Mouse (Mus musculus) MEL (cell line): Measurements from ENCODE around the gene Gm5108. TPM values are rescaled to one million over a fixed set of nuclear protein-coding genes. Genes with fewer than 3 reads are reported as not detected.

Experiments
- DNase-seq: peaks from one replicate; pipeline ENCODE4 v3.0.0; 2011; ENCODE audit warnings: low read depth, low spot score
- H3K27ac ChIP-seq: 2 replicates; pipeline ENCODE4 v1.5.1; 2012; ENCODE audit warnings: low read depth, mild to moderate bottlenecking, control low read depth, low read length, moderate library complexity; ENCODE audit not compliant: control insufficient read depth
- H3K27me3 ChIP-seq, 2 experiments: fragments of 150-350 bp in 1 of 2; sonication (generic) in 1 of 2; 2 replicates each; pipeline ENCODE4 v1.6.1; 2012; ENCODE audit warnings: low read length in 2 of 2, mild to moderate bottlenecking in 2 of 2, improper control_type of control experiment in 1 of 2, moderate library complexity in 1 of 2; ENCODE audit not compliant: insufficient read depth in 2 of 2, control insufficient read depth in 1 of 2
- H3K36me3 ChIP-seq, 2 experiments: 2 replicates each; pipeline ENCODE4 v1.6.1; 2012 to 2014; ENCODE audit warnings: low read length in 2 of 2, improper control_type of control experiment in 1 of 2, inconsistent platforms in 1 of 2, mild to moderate bottlenecking in 1 of 2; ENCODE audit not compliant: insufficient read depth in 2 of 2, control insufficient read depth in 1 of 2
- H3K4me1 ChIP-seq, 2 experiments: fragments of 150-350 bp in 1 of 2; sonication (generic) in 1 of 2; 2 replicates each; pipeline ENCODE4 v1.6.1; 2012; ENCODE audit warnings: low read length in 2 of 2, improper control_type of control experiment in 1 of 2, mild to moderate bottlenecking in 1 of 2; ENCODE audit not compliant: insufficient read depth in 2 of 2, control insufficient read depth in 1 of 2
- H3K4me3 ChIP-seq, 2 experiments: fragments of 150-350 bp in 1 of 2; sonication (generic) in 1 of 2; 2 replicates each; pipeline ENCODE4 v1.5.1; 2012; ENCODE audit warnings: low read depth in 2 of 2, low read length in 2 of 2, mild to moderate bottlenecking in 2 of 2, moderate library complexity in 2 of 2, control low read depth in 1 of 2, improper control_type of control experiment in 1 of 2; ENCODE audit not compliant: control insufficient read depth in 1 of 2, insufficient read depth in 1 of 2
- H3K79me2 ChIP-seq: 2 replicates; pipeline ENCODE4 v1.6.1; 2012; ENCODE audit warnings: mild to moderate bottlenecking, low read length, moderate library complexity; ENCODE audit not compliant: control insufficient read depth, poor library complexity, insufficient read depth
- H3K9ac ChIP-seq: 2 replicates; pipeline ENCODE4 v1.6.1; 2012; ENCODE audit warnings: low read depth, mild to moderate bottlenecking, control low read depth, low read length, moderate library complexity; ENCODE audit not compliant: control insufficient read depth, poor library complexity, severe bottlenecking
- H3K9me3 ChIP-seq: fragments of 150-350 bp; sonication (generic); replicated peaks from 2 replicates; pipeline ENCODE4 v1.6.1; 2012; ENCODE audit warnings: mild to moderate bottlenecking, low read length, improper control_type of control experiment, moderate library complexity; ENCODE audit not compliant: insufficient read depth
- BHLHE40 ChIP-seq: IDR thresholded peaks from 2 replicates; pipeline ENCODE4 v1.6.1; 2012; ENCODE audit warnings: low read depth, mild to moderate bottlenecking, inconsistent platforms, low read length, improper control_type of control experiment, borderline replicate concordance
- CHD1 ChIP-seq: IDR thresholded peaks from 2 replicates; pipeline ENCODE4 v1.6.1; 2012; ENCODE audit warnings: low read depth, mild to moderate bottlenecking, inconsistent platforms, low read length, improper control_type of control experiment
- CHD2 ChIP-seq: IDR thresholded peaks from 2 replicates; pipeline ENCODE4 v1.6.1; 2011; ENCODE audit warnings: low read length, improper control_type of control experiment
- CTCF ChIP-seq, 3 experiments: IDR thresholded peaks in 2 of 3; conservative IDR thresholded peaks in 1 of 3; 2 replicates each; pipeline ENCODE4 v1.5.1; 2011 to 2012; ENCODE audit warnings: low read length in 3 of 3, low read depth in 2 of 3, mild to moderate bottlenecking in 2 of 3, improper control_type of control experiment in 1 of 3, inconsistent platforms in 1 of 3, mixed read lengths in 1 of 3, moderate library complexity in 1 of 3; ENCODE audit not compliant: control insufficient read depth in 1 of 3, insufficient read depth in 1 of 3, poor library complexity in 1 of 3, severe bottlenecking in 1 of 3
- E2F4 ChIP-seq: IDR thresholded peaks from 2 replicates; pipeline ENCODE4 v1.6.1; 2011; ENCODE audit warnings: low read depth, low read length, improper control_type of control experiment, borderline replicate concordance
- ELF1 ChIP-seq: IDR thresholded peaks from 2 replicates; pipeline ENCODE4 v1.6.1; 2014; ENCODE audit warnings: low read depth, mild to moderate bottlenecking, inconsistent platforms, low read length, improper control_type of control experiment, moderate library complexity
- EP300 ChIP-seq, 2 experiments: IDR thresholded peaks; 2 replicates each; pipeline ENCODE4 v1.6.1; 2011; ENCODE audit warnings: improper control_type of control experiment in 2 of 2, low read length in 2 of 2, low read depth in 1 of 2, mild to moderate bottlenecking in 1 of 2
- ETS1 ChIP-seq: IDR thresholded peaks from 2 replicates; pipeline ENCODE4 v1.6.1; 2012; ENCODE audit warnings: low read depth, mild to moderate bottlenecking, inconsistent platforms, low read length, improper control_type of control experiment, moderate library complexity
- GATA1 ChIP-seq: IDR thresholded peaks from 2 replicates; pipeline ENCODE4 v1.6.1; 2011; ENCODE audit warnings: low read depth, low read length, improper control_type of control experiment
- KAT2A ChIP-seq: conservative IDR thresholded peaks from 2 replicates; pipeline ENCODE4 v1.6.1; 2012; ENCODE audit warnings: low read depth, low read length, improper control_type of control experiment, inconsistent platforms
- MAFK ChIP-seq: IDR thresholded peaks from 2 replicates; pipeline ENCODE4 v1.6.1; 2011; ENCODE audit warnings: low read depth, mild to moderate bottlenecking, low read length, improper control_type of control experiment, borderline replicate concordance
- MAX ChIP-seq: IDR thresholded peaks from 2 replicates; pipeline ENCODE4 v1.6.1; 2011; ENCODE audit warnings: low read length, improper control_type of control experiment
- MAZ ChIP-seq: IDR thresholded peaks from 2 replicates; pipeline ENCODE4 v1.6.1; 2012; ENCODE audit warnings: low read depth, mild to moderate bottlenecking, inconsistent platforms, low read length, improper control_type of control experiment
- MEF2A ChIP-seq: IDR thresholded peaks from 2 replicates; pipeline ENCODE4 v1.6.1; 2014; ENCODE audit warnings: low read depth, mild to moderate bottlenecking, inconsistent platforms, low read length, improper control_type of control experiment; ENCODE audit not compliant: poor library complexity, insufficient replicate concordance, severe bottlenecking; ENCODE audit errors: extremely low read depth
- MXI1 ChIP-seq: IDR thresholded peaks from 2 replicates; pipeline ENCODE4 v1.6.1; 2011; ENCODE audit warnings: mild to moderate bottlenecking, low read depth, low read length, improper control_type of control experiment
- MYB ChIP-seq: IDR thresholded peaks from 2 replicates; pipeline ENCODE4 v1.6.1; 2011; ENCODE audit warnings: mild to moderate bottlenecking, low read depth, low read length, improper control_type of control experiment
- MYC ChIP-seq: IDR thresholded peaks from 2 replicates; pipeline ENCODE4 v1.6.1; 2011; ENCODE audit warnings: low read depth, mild to moderate bottlenecking, low read length, improper control_type of control experiment, moderate library complexity
- NELFE ChIP-seq: IDR thresholded peaks from 2 replicates; pipeline ENCODE4 v1.6.1; 2011; ENCODE audit warnings: low read depth, low read length, improper control_type of control experiment
- POLR2A ChIP-seq, 2 experiments: IDR thresholded peaks; 2 replicates each; pipeline ENCODE4 v1.6.1; 2011 to 2012; ENCODE audit warnings: low read length in 2 of 2, mild to moderate bottlenecking in 2 of 2, control low read depth in 1 of 2, improper control_type of control experiment in 1 of 2, low read depth in 1 of 2, moderate library complexity in 1 of 2; ENCODE audit not compliant: control insufficient read depth in 1 of 2, insufficient read depth in 1 of 2, poor library complexity in 1 of 2
- RAD21 ChIP-seq: IDR thresholded peaks from 2 replicates; pipeline ENCODE4 v1.6.1; 2011; ENCODE audit warnings: mild to moderate bottlenecking, low read depth, low read length, improper control_type of control experiment
- RCOR1 ChIP-seq: IDR thresholded peaks from 2 replicates; pipeline ENCODE4 v1.6.1; 2012; ENCODE audit warnings: low read depth, mild to moderate bottlenecking, inconsistent platforms, low read length, improper control_type of control experiment
- SIN3A ChIP-seq: IDR thresholded peaks from 2 replicates; pipeline ENCODE4 v1.6.1; 2012; ENCODE audit warnings: low read length, improper control_type of control experiment, inconsistent platforms
- SMC3 ChIP-seq: IDR thresholded peaks from 2 replicates; pipeline ENCODE4 v1.6.1; 2011; ENCODE audit warnings: low read depth, low read length, improper control_type of control experiment
- TAL1 ChIP-seq: IDR thresholded peaks from 2 replicates; pipeline ENCODE4 v1.6.1; 2012; ENCODE audit warnings: mild to moderate bottlenecking, inconsistent platforms, low read length, moderate library complexity, mixed read lengths
- TBP ChIP-seq: IDR thresholded peaks from 2 replicates; pipeline ENCODE4 v1.8.0; 2011; ENCODE audit warnings: low read depth, low read length, improper control_type of control experiment
- TCF12 ChIP-seq: IDR thresholded peaks from 2 replicates; pipeline ENCODE4 v1.6.1; 2014; ENCODE audit warnings: low read depth, mild to moderate bottlenecking, inconsistent platforms, low read length, improper control_type of control experiment, moderate library complexity
- USF1 ChIP-seq: IDR thresholded peaks from 2 replicates; pipeline ENCODE4 v1.6.1; 2014; ENCODE audit warnings: low read depth, mild to moderate bottlenecking, inconsistent platforms, low read length, improper control_type of control experiment, moderate library complexity
- ZKSCAN1 ChIP-seq: IDR thresholded peaks from 2 replicates; pipeline ENCODE4 v1.6.1; 2012; ENCODE audit warnings: low read depth, mild to moderate bottlenecking, inconsistent platforms, low read length, improper control_type of control experiment, moderate library complexity
- polyA plus RNA-seq, 2 experiments: library from polyadenylated mRNA; stranded (reverse) in 1 of 2; unstranded in 1 of 2; fragments of >175 nt in 1 of 2; fragments of >200 nt in 1 of 2; gene quantifications; 2 replicates each; pipeline versions ENCODE4 v1.2.1 to v1.2.4; 2012; ENCODE audit warnings: low replicate concordance in 2 of 2, low read depth in 1 of 2; ENCODE audit not compliant: insufficient read length in 2 of 2, insufficient read depth in 1 of 2, missing spikeins in 1 of 2
- total RNA-seq: library from RNA; depleted of rRNA; stranded (reverse); fragments of 300-350 nt; gene quantifications from 2 replicates; pipeline ENCODE4 v1.2.3, GENCODE M21; 2012

The Gm5108 gene
- total and polyA plus RNA-seq, 3 experiments: not detected

DNA sequence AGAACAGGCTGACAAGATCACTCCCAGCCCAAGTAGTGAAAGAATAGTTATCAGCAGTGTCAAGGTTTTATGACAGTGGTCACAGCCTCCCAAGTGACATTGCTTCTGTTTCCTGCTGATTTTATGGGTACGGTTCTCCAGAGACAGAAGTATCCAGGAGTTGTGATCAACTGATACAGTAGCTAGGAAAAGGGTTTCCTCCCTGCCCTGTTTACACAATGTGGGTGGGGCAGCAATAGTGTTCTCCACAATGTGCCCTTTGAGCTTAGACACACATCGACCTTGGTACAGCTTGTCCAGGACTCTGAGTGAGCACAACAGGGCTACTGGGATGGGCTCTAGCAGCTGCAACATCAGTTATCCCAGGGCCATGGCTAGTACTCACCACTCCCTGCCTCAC, 9.8 kb upstream of the Gm5108 start:
- Histone ChIP-seq H3K79me2 (no peaks in the 10 kb centered on the region), H3K9me3 (no peaks in the 10 kb centered on the region), H3K27ac (peak overlapping the region; percentile 57), H3K9ac (no peak overlapping the region), H3K4me1 (peaks cover 3 to 18% of the 10 kb centered on the region in 2 experiments; a peak in 2 of 4 replicates), H3K27me3 (no peaks in the 10 kb centered on the region), H3K4me3 (peak overlapping the region; percentile 35 to 38; a peak in 3 of 4 replicates), H3K36me3 (peaks cover 0 to 7% of the 10 kb centered on the region in 2 experiments; a peak in 2 of 4 replicates)
- TF ChIP-seq MYC (peak; percentile 48; the same call in 1 of the 2 replicates), GATA1 (peak; percentile 76), CHD1 (no peak), TBP (0 out of 2 replicates have a peak, but pooled peaks have one; percentile 26), TCF12 (peak; percentile 89), TAL1 (peak; percentile 77), RAD21 (no peak), BHLHE40 (no peak), E2F4 (no peak), EP300 (IDR thresholded peaks at IDR 0.05; ENCODE audit: low read depth in 1 of 2, low read length in 2 of 2) (peak; percentile 90), MYB (no peak), POLR2A (IDR thresholded peaks at IDR 0.05; ENCODE audit: control insufficient read depth in 1 of 2, insufficient read depth in 1 of 2, low read depth in 1 of 2, low read length in 2 of 2, poor library complexity in 1 of 2) (no peak), CHD2 (no peak), CTCF (IDR thresholded peaks at IDR 0.05 in 2 of 3, conservative IDR thresholded peaks at IDR 0.05 in 1 of 3; ENCODE audit: control insufficient read depth in 1 of 3, insufficient read depth in 1 of 3, low read depth in 2 of 3, low read length in 3 of 3, poor library complexity in 1 of 3, severe bottlenecking in 1 of 3) (no peak), RCOR1 (peak; percentile 57; the same call in 1 of the 2 replicates), SIN3A (peak; percentile 56; the same call in 1 of the 2 replicates), ETS1 (peak; percentile 66), MAFK (no peak), SMC3 (no peak)
- DNase-seq: peak; percentile 77

DNA sequence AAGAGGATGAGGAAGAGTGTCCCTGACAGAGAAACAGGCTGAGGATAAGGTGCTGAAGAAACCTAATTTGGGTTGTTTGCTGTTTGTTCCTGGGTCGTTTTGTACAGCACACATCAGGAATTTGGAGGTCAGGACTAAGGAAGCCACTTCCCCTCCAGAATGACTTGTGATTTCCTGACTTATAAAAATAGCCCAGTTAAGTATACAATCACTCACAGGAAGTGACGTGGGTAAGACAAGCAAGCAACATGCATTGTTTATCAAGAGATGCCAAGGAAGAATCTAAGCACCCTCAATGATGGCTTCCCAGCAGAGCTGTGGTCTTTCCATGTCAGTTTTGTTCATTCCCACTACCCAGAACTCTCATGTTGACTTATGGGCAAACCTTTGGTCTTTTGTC, 1.7 kb downstream of the Gm5108 start:
- no peak for DNase-seq
- H3K9me3 ChIP-seq: no peaks in the 10 kb centered on the region
- TF ChIP-seq MAZ (no peak), MEF2A (no peak), ZKSCAN1 (no peak), SIN3A (no peak), MAFK (no peak), NELFE (no peak), KAT2A (no peak), USF1 (no peak), POLR2A (IDR thresholded peaks at IDR 0.05; ENCODE audit: control insufficient read depth in 1 of 2, insufficient read depth in 1 of 2, low read depth in 1 of 2, low read length in 2 of 2, poor library complexity in 1 of 2) (no peak), MXI1 (no peak), MYC (no peak), TAL1 (no peak), TCF12 (no peak), SMC3 (no peak), ELF1 (no peak), MAX (no peak), MYB (no peak)
- H3K9ac ChIP-seq: no peak overlapping the region
- no peak overlapping the region for H3K27ac ChIP-seq
- no peaks in the 10 kb centered on the region; a peak in 1 of 4 replicates for H3K27me3 ChIP-seq
- no peaks in the 10 kb centered on the region for H3K36me3 ChIP-seq
- no peak overlapping the region for H3K4me3 ChIP-seq
- no peaks in the 10 kb centered on the region for H3K4me1 ChIP-seq
- H3K79me2 ChIP-seq: no peaks in the 10 kb centered on the region
